Mouse (Mus musculus) embryonic facial prominence, embryonic 12.5 days (tissue): ENCODE measurements around the gene Dnajb6. TPM values are rescaled to one million over a fixed set of nuclear protein-coding genes. Genes with fewer than 3 reads are reported as not detected.

ENCODE experiments used
- ATAC-seq: fragments of 200-750 bp; cut with Nextera tagmentation; 2 replicates; pipeline ENCODE4 v1.8.0; 2017; ENCODE audit not compliant: insufficient number of reproducible peaks, insufficient read depth, low FRiP score, low TSS enrichment
- H3K27ac ChIP-seq: fragments of 300-500 bp; sonication (generic); 2 replicates; pipeline ENCODE4 v1.5.1; 2016; ENCODE audit warnings: mild to moderate bottlenecking
- H3K27me3 ChIP-seq: fragments of 300-500 bp; sonication (generic); 2 replicates; pipeline ENCODE4 v1.6.1; 2016; ENCODE audit warnings: mild to moderate bottlenecking, moderate library complexity
- H3K36me3 ChIP-seq: fragments of 300-500 bp; sonication (generic); 2 replicates; pipeline ENCODE4 v1.6.1; 2016; ENCODE audit warnings: mild to moderate bottlenecking
- H3K4me1 ChIP-seq: fragments of 300-500 bp; sonication (generic); 2 replicates; pipeline ENCODE4 v1.6.1; 2016
- H3K4me2 ChIP-seq: fragments of 300-500 bp; sonication (generic); replicated peaks from 2 replicates; pipeline ENCODE4 v1.6.1; 2016; ENCODE audit warnings: mild to moderate bottlenecking, moderate library complexity
- H3K4me3 ChIP-seq: fragments of 300-500 bp; sonication (generic); 2 replicates; pipeline ENCODE4 v1.5.1; 2016; ENCODE audit warnings: mild to moderate bottlenecking
- H3K9ac ChIP-seq: fragments of 300-500 bp; sonication (generic); 2 replicates; pipeline ENCODE4 v1.6.1; 2016; ENCODE audit warnings: mild to moderate bottlenecking, moderate library complexity
- H3K9me3 ChIP-seq: fragments of 300-500 bp; sonication (generic); 2 replicates; pipeline ENCODE4 v1.6.1; 2016; ENCODE audit warnings: mild to moderate bottlenecking, moderate library complexity
- WGBS: fragments of 180-500 bp; shearing (Covaris S2); methylation state at CpG from one replicate; pipeline ENCODE4 v1.1.7; 2016; 5-methylcytosine and 5-hydroxymethylcytosine counted together
- polyA plus RNA-seq: library from polyadenylated mRNA; unstranded; fragments of >200 nt; fragmentation: Nextera tagmentation; extraction: Ambion mirVana; gene quantifications from 2 replicates; pipeline ENCODE4 v1.2.1, GENCODE M21; 2016

The Dnajb6 gene
- polyA plus RNA-seq, 1 experiment from 2014 or later = 170 TPM

DNA sequence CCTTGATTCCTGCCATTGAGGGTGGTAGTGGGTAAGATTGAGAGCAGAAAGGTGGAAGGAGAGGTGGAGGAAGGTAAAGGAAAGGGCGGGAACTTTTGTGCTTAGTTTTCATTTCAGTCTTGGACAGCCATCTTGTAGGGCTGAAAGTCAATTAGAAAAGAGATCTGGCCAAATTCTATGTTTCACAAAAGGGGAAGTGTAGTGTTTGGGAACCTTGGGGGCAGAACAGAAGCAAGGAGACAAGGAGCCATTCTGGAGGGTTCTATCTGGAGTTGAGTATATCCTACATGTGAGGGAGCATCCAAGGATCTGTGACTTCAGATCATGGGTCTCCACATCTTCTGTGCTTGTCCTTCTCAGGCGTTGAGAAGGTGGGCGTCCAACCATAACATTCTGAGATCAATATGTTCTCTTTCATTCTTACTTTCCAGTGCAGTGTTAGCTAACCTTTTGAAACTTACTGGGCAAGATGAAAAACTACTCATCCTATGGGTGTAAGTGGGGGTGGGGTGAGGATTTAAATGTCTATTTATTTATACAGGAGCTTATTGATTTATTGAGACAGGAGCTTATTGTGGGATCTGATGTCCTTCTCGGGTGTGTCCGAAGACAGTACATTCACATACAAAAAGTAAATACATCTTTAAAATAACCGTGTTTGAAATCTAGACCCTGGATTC, 517 bp upstream of the Dnajb6 start:
- Histone ChIP-seq H3K4me3 (peak overlapping the region; percentile 100), H3K27ac (peak overlapping the region; percentile 95), H3K9ac (peak overlapping the region; percentile 97), H3K4me2 (peak overlapping the region; percentile 80), H3K27me3 (no peaks in the 10 kb centered on the region), H3K4me1 (peaks cover 21% of the 10 kb centered on the region), H3K9me3 (no peaks in the 10 kb centered on the region), H3K36me3 (no peaks in the 10 kb centered on the region)
- 53% methylated on average over 6 of the region's 6 CpGs for WGBS
- ATAC-seq = no peak

GRCm38 (mm10) chr5:29736073-29736900, 799 bp downstream of the Dnajb6 start:
- no peaks in the 10 kb centered on the region for H3K36me3 ChIP-seq
- no peaks in the 10 kb centered on the region for H3K27me3 ChIP-seq
- H3K4me3 ChIP-seq = peak overlapping the region; percentile 100
- H3K9me3 ChIP-seq = no peaks in the 10 kb centered on the region
- peak overlapping the region; percentile 95 for H3K27ac ChIP-seq
- peak; percentile 72 for ATAC-seq
- peak overlapping the region; percentile 97 for H3K9ac ChIP-seq
- 2% methylated on average over 47 of the region's 48 CpGs for WGBS
- H3K4me2 ChIP-seq = peak overlapping the region; percentile 80
- H3K4me1 ChIP-seq = peaks cover 21% of the 10 kb centered on the region

GRCm38 (mm10) chr5:29736942-29737341, 1.5 kb downstream of the Dnajb6 start:
- H3K36me3 ChIP-seq = 0 out of 2 replicates have a peak, but pooled peaks cover 1% of the 10 kb centered on the region
- 62% methylated on average over 9 of the region's 9 CpGs for WGBS
- peak overlapping the region; percentile 97 for H3K9ac ChIP-seq
- H3K27me3 ChIP-seq = no peaks in the 10 kb centered on the region
- peak overlapping the region; percentile 100 for H3K4me3 ChIP-seq
- peaks cover 21% of the 10 kb centered on the region for H3K4me1 ChIP-seq
- peak overlapping the region; percentile 80 for H3K4me2 ChIP-seq
- no peak overlapping the region for H3K27ac ChIP-seq
- H3K9me3 ChIP-seq = no peaks in the 10 kb centered on the region
- no peak for ATAC-seq

DNA sequence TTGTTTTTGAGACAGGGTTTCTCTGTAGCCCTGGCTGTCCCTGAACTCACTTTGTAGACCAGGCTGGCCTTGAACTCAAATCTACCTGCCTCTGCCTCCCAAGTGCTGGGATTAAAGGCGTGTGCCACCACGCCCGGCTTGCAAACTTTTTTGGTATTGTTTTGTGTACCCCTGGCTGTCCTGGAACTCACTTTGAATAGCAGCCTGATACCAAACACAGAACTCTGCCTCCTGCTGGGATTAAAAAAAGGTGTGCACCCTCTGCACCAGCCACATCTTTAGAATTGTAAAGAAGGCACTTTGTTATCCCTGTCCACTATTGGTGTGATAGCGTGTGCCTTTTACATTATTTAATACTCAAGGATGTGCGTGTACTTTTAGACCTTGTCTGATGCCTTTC, 2.0 kb downstream of the Dnajb6 start:
- peak overlapping the region; percentile 97 for H3K9ac ChIP-seq
- peak overlapping the region; percentile 100 for H3K4me3 ChIP-seq
- H3K9me3 ChIP-seq = no peaks in the 10 kb centered on the region
- peak overlapping the region; percentile 80 for H3K4me2 ChIP-seq
- no peak overlapping the region for H3K27ac ChIP-seq
- peaks cover 21% of the 10 kb centered on the region for H3K4me1 ChIP-seq
- no peaks in the 10 kb centered on the region for H3K27me3 ChIP-seq
- H3K36me3 ChIP-seq = peaks cover 4% of the 10 kb centered on the region; the same call in 1 of the 2 replicates
- no peak for ATAC-seq
- 87% methylated on average over 5 of the region's 5 CpGs for WGBS

DNA sequence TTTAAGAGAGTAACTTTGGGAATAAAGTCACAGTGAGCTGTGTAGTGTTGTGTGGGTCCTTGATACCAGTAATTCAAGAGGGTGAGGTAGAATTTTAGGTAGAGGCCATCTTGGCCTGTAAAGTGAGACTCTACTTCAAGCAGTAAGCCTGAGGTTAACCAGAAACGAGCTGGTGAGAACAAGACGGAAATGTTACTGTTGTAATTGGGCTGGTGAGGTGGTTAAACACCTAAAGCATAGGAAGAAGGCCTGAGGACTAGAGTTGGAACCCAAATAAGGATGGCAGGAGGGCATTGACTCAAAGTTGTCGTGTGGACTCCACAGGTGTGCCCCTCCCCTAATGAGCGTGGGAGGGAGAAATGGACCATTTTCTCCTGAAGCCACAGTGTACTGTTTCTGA, 2.6 kb downstream of the Dnajb6 start:
- Histone ChIP-seq H3K4me2 (no peak overlapping the region), H3K36me3 (peaks cover 4% of the 10 kb centered on the region; the same call in 1 of the 2 replicates), H3K4me3 (no peak overlapping the region), H3K9ac (no peak overlapping the region), H3K9me3 (no peaks in the 10 kb centered on the region), H3K27me3 (no peaks in the 10 kb centered on the region), H3K27ac (no peak overlapping the region), H3K4me1 (peaks cover 21% of the 10 kb centered on the region)
- WGBS = 85% methylated on average over 4 of the region's 4 CpGs
- no peak for ATAC-seq

GRCm38 (mm10) chr5:29740651-29741050, 5.2 kb downstream of the Dnajb6 start:
- Histone ChIP-seq H3K36me3 (peaks cover 4% of the 10 kb centered on the region; the same call in 1 of the 2 replicates), H3K27me3 (no peaks in the 10 kb centered on the region), H3K4me2 (no peak overlapping the region), H3K4me3 (no peak overlapping the region), H3K27ac (no peak overlapping the region), H3K4me1 (peaks cover 16% of the 10 kb centered on the region), H3K9ac (no peak overlapping the region), H3K9me3 (no peaks in the 10 kb centered on the region)
- no peak for ATAC-seq
- 79% methylated on average over 1 of the region's 1 CpGs for WGBS

- 65% methylated on average over 4 of the region's 4 CpGs for WGBS
- H3K4me3 ChIP-seq = no peak overlapping the region
- H3K9ac ChIP-seq = no peak overlapping the region
- H3K36me3 ChIP-seq = peaks cover 4% of the 10 kb centered on the region; the same call in 1 of the 2 replicates
- no peak overlapping the region for H3K4me2 ChIP-seq
- peaks cover 16% of the 10 kb centered on the region for H3K4me1 ChIP-seq
- no peaks in the 10 kb centered on the region for H3K27me3 ChIP-seq
- H3K9me3 ChIP-seq = no peaks in the 10 kb centered on the region
- no peak for ATAC-seq
- no peak overlapping the region for H3K27ac ChIP-seq
Observed at GRCm38 (mm10) chr5:29741093-29741492, 5.6 kb downstream of the Dnajb6 start.

GRCm38 (mm10) chr5:29747661-29748060, 12.2 kb downstream of the Dnajb6 start:
- ATAC-seq = no peak
- H3K4me1 ChIP-seq = no peaks in the 10 kb centered on the region
- H3K9ac ChIP-seq = no peak overlapping the region
- peaks cover 23% of the 10 kb centered on the region for H3K36me3 ChIP-seq
- no peaks in the 10 kb centered on the region for H3K27me3 ChIP-seq
- H3K4me3 ChIP-seq = no peak overlapping the region
- no peaks in the 10 kb centered on the region for H3K9me3 ChIP-seq
- WGBS = 87% methylated on average over 2 of the region's 2 CpGs
- no peak overlapping the region for H3K4me2 ChIP-seq
- H3K27ac ChIP-seq = no peak overlapping the region

- no peaks in the 10 kb centered on the region for H3K27me3 ChIP-seq
- H3K36me3 ChIP-seq = peaks cover 52% of the 10 kb centered on the region
- H3K4me1 ChIP-seq = no peaks in the 10 kb centered on the region
- H3K4me3 ChIP-seq = no peak overlapping the region
- no peaks in the 10 kb centered on the region for H3K9me3 ChIP-seq
- no peak for ATAC-seq
- H3K4me2 ChIP-seq = no peak overlapping the region
- H3K9ac ChIP-seq = no peak overlapping the region
- no peak overlapping the region for H3K27ac ChIP-seq
Observed at GRCm38 (mm10) chr5:29751306-29751705, 15.8 kb downstream of the Dnajb6 start.

- no peak for ATAC-seq
- peaks cover 65% of the 10 kb centered on the region for H3K36me3 ChIP-seq
- no peaks in the 10 kb centered on the region for H3K9me3 ChIP-seq
- no peaks in the 10 kb centered on the region for H3K27me3 ChIP-seq
- H3K4me1 ChIP-seq = no peaks in the 10 kb centered on the region
- no peak overlapping the region for H3K4me3 ChIP-seq
- no peak overlapping the region for H3K4me2 ChIP-seq
- no peak overlapping the region for H3K27ac ChIP-seq
- no peak overlapping the region for H3K9ac ChIP-seq
Observed at GRCm38 (mm10) chr5:29752894-29753293, 17.4 kb downstream of the Dnajb6 start.

DNA sequence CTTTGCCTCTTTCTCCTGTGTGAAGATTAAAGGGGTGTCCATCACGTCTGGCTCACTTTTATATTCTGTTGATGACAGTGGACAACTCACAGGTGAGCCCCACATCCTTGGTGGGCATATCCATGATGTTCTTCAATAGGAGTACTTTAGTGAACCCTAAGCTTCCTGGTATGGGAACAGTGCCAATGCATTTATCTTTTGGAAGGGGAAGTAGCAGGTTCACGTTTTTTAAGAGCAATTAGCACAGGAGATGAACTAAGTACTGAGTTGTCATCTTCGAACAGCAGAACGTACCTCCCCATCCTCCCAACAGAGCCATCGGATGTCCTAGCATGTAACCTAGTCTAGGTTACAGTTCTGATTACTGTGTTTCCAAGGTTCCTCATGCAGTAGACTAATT, 23.8 kb downstream of the Dnajb6 start:
- Histone ChIP-seq H3K9ac (no peak overlapping the region), H3K27me3 (no peaks in the 10 kb centered on the region), H3K27ac (no peak overlapping the region), H3K9me3 (no peaks in the 10 kb centered on the region), H3K4me1 (no peaks in the 10 kb centered on the region), H3K4me3 (no peak overlapping the region), H3K4me2 (no peak overlapping the region), H3K36me3 (peaks cover 60% of the 10 kb centered on the region)
- no peak for ATAC-seq
- 89% methylated on average over 5 of the region's 5 CpGs for WGBS

GRCm38 (mm10) chr5:29770935-29771334, 35.4 kb downstream of the Dnajb6 start:
- Histone ChIP-seq H3K4me2 (no peak overlapping the region), H3K9me3 (no peaks in the 10 kb centered on the region), H3K27ac (no peak overlapping the region), H3K9ac (no peak overlapping the region), H3K4me1 (no peaks in the 10 kb centered on the region), H3K36me3 (peaks cover 36% of the 10 kb centered on the region), H3K4me3 (no peak overlapping the region), H3K27me3 (no peaks in the 10 kb centered on the region)
- 84% methylated on average over 1 of the region's 1 CpGs for WGBS
- no peak for ATAC-seq
